Mouse (Mus musculus) kidney, adult 2 months (tissue): ENCODE measurements around the gene Tmem268.

ENCODE experiments used
- CTCF ChIP-seq: fragments of 200-500 bp; conservative IDR thresholded peaks from 2 replicates; pipeline ENCODE4 v1.5.1; 2011; ENCODE audit warnings: low read depth, mild to moderate bottlenecking, control low read depth, low read length, moderate library complexity, mixed read lengths; ENCODE audit not compliant: insufficient read depth, insufficient read length
- POLR2A ChIP-seq: fragments of 200-500 bp; IDR thresholded peaks from one replicate; pipeline ENCODE4 v1.6.1; 2011; ENCODE audit warnings: low read depth, low read length, control low read depth

- TF ChIP-seq CTCF (no peak), POLR2A (no peak)
These were observed 31.4 kb downstream of the Tmem268 start for GRCm38 (mm10) chr4:63589987-63590386.
